ENCODE assay signal across 11 mouse cellular contexts in the genomic region with DNA sequence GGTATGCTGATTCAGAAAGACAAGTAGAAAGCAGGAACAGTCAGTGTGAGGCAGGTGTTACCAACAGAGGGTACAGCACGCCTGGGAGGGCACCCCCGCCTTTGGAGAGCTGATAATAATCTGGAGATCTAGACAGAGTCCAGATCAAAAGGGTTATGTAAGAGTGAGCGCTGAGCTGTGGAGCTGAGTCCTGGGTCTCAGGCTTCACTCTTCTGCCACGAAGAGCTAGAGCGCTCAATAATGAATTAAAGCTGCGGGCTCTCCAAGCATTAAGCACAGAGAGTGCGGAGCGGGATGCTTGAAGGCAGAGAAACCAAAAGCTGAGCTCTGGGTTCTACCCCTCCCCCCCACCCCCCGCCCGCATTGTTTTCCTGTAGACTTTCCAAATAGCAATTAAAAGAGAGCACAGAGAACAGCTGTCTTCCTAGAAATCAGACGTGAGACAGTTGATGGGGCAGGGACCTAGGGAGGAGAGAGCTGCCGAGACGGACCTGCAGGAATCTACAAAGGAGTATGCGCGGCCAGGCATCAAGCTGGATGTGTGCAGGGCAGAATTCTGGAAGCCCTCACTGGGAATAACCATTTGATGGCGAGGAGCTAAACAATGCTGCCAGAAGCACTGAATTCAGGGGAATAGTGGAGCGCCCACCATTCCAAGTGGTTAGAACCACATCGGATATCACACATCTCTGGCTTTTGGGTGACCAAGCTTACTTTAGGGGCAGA. TPM values are rescaled to one million over a fixed set of nuclear protein-coding genes. Genes with fewer than 3 reads are reported as not detected.
A peak's percentile ranks its signal among the peaks of the same experiment; 100 is the strongest.
DNase-seq lines count a peak whose midpoint lies in the region; ATAC-seq lines count a peak whose summit lies in the region.
"Had no signal": no experiment of that assay in that cellular context is flagged by ENCODE, and none has a peak within 500 bp of the region (broad histone marks: within the 10 kb centered on the region; RNA-seq: fewer than 3 reads in every experiment).

No protein-coding gene starts in this region.

- H3K4me3 ChIP-seq in midbrain, embryonic 12.5 days = no peak overlapping the region
- no peak overlapping the region for H3K4me3 ChIP-seq in midbrain, embryonic 10.5 days
- no peak overlapping the region for H3K4me3 ChIP-seq in neural tube, embryonic 15.5 days (replicated peaks)
- H3K4me3 ChIP-seq: heart, embryonic 13.5 days had no signal

- H3K9me3 ChIP-seq in midbrain, embryonic 12.5 days = no peaks in the 10 kb centered on the region
- H3K9me3 ChIP-seq in midbrain, embryonic 10.5 days (replicated peaks) = no peaks in the 10 kb centered on the region
- no peaks in the 10 kb centered on the region for H3K9me3 ChIP-seq in neural tube, embryonic 15.5 days (replicated peaks)
- H3K9me3 ChIP-seq: heart, embryonic 13.5 days had no signal

- peak; percentile 49; the same call in 1 of the 2 replicates for ATAC-seq in midbrain, embryonic 12.5 days (ENCODE audit: low FRiP score, low read depth)
- ATAC-seq in neural tube, embryonic 15.5 days (ENCODE audit: low FRiP score) = no peak
- ATAC-seq in inflammation-experienced regulatory T-cells, adult 6 months = no peak

- no peak overlapping the region for H3K9ac ChIP-seq in midbrain, embryonic 12.5 days (replicated peaks)
- no peak overlapping the region for H3K9ac ChIP-seq in neural tube, embryonic 15.5 days (replicated peaks)
- H3K9ac ChIP-seq: heart, embryonic 13.5 days had no signal

- WGBS in midbrain, embryonic 12.5 days = 38% methylated on average over 18 of the region's 18 CpGs
- WGBS in midbrain, embryonic 10.5 days = 40% methylated on average over 18 of the region's 18 CpGs
- 32% methylated on average over 18 of the region's 18 CpGs for WGBS in neural tube, embryonic 15.5 days

- no peak overlapping the region for H3K27ac ChIP-seq in midbrain, embryonic 12.5 days (replicated peaks)
- no peak overlapping the region for H3K27ac ChIP-seq in midbrain, embryonic 10.5 days (replicated peaks)
- 0 out of 2 replicates have a peak overlapping the region, but pooled peaks have one; percentile 9 for H3K27ac ChIP-seq in neural tube, embryonic 15.5 days (replicated peaks)
- H3K27ac ChIP-seq: heart, embryonic 13.5 days had no signal

- peaks cover 47% of the 10 kb centered on the region for H3K36me3 ChIP-seq in midbrain, embryonic 12.5 days
- H3K36me3 ChIP-seq in midbrain, embryonic 10.5 days = peaks cover 48% of the 10 kb centered on the region
- H3K36me3 ChIP-seq in neural tube, embryonic 15.5 days = peaks cover 33% of the 10 kb centered on the region

- DNase-seq in embryo, embryonic 10.5 days (ENCODE audit: low spot score) = peak; percentile 18
- DNase-seq in embryo, embryonic 9.5 days (ENCODE audit: extremely low spot score) = no peak
- DNase-seq in midbrain, embryonic 10.5 days (ENCODE audit: low spot score) = no peak
- peak; percentile 45 to 63 for DNase-seq in kidney, adult 8-10 months
- no peak for DNase-seq in gastrocnemius, postnatal 4 days (ENCODE audit: low spot score in 2 of 2)
- DNase-seq: adrenal gland, postnatal 36 days; thymus, postnatal 25 days had no signal

- H3K4me2 ChIP-seq in midbrain, embryonic 12.5 days (replicated peaks) = peak overlapping the region; percentile 15; the same call in 1 of the 2 replicates
- peak overlapping the region; percentile 13; the same call in 1 of the 2 replicates for H3K4me2 ChIP-seq in neural tube, embryonic 15.5 days
- H3K4me2 ChIP-seq: heart, embryonic 13.5 days had no signal

- H3K27me3 ChIP-seq in midbrain, embryonic 12.5 days = no peaks in the 10 kb centered on the region
- no peaks in the 10 kb centered on the region for H3K27me3 ChIP-seq in midbrain, embryonic 10.5 days (ENCODE audit: low read depth, poor library complexity, severe bottlenecking)
- H3K27me3 ChIP-seq in neural tube, embryonic 15.5 days (replicated peaks) = no peaks in the 10 kb centered on the region
- H3K27me3 ChIP-seq: heart, embryonic 13.5 days had no signal

- peaks cover 12% of the 10 kb centered on the region; the same call in 1 of the 2 replicates for H3K4me1 ChIP-seq in midbrain, embryonic 12.5 days
- H3K4me1 ChIP-seq in midbrain, embryonic 10.5 days = peaks cover 17% of the 10 kb centered on the region
- peaks cover 18% of the 10 kb centered on the region for H3K4me1 ChIP-seq in neural tube, embryonic 15.5 days

RNA-seq across cellular contexts. Expression of gene Mmd, which starts 20.3 kb away (rescaled TPM):
- 62.2 and 62.8 TPM in 2 replicates for polyA plus RNA-seq in midbrain, embryonic 12.5 days (2016; fragmentation: Nextera tagmentation; extraction: Ambion mirVana)
- 38.9 and 42.7 TPM in 2 replicates for polyA plus RNA-seq in midbrain, embryonic 10.5 days (2016; fragmentation: Nextera tagmentation; extraction: Ambion mirVana)
- polyA plus RNA-seq in neural tube, embryonic 15.5 days (2015; fragmentation: Nextera tagmentation; extraction: Ambion mirVana) = 104 and 126 TPM in 2 replicates
- 10 to 100 TPM; 26.9 to 35.6 TPM for total RNA-seq in gastrocnemius, postnatal 4 days (2021)
- 10 to 100 TPM; 29.9 to 31.2 (median 30.7) TPM for polyA plus RNA-seq in inflammation-experienced regulatory T-cells, adult 6 months (2017; shearing (Covaris generic))

Comparison
In these comparisons a context has a peak if more than half of its experiments do, and no peak if none do; other contexts are left out.
1. DNase-seq: peak in embryo, embryonic 10.5 days (single experiment) and kidney, adult 8-10 months (2 of 2); none in embryo, embryonic 9.5 days (single experiment), midbrain, embryonic 10.5 days (single experiment) and gastrocnemius, postnatal 4 days (0 of 2).